Mouse (Mus musculus) ES-Bruce4 (cell line): ENCODE measurements around the gene Mtfr2.

Experiments
- CTCF ChIP-seq: IDR thresholded peaks from one replicate; pipeline ENCODE4 v1.8.1; 2011; ENCODE audit warnings: low read depth, low read length
- POLR2A ChIP-seq: IDR thresholded peaks from one replicate; pipeline ENCODE4 v1.8.1; 2011; ENCODE audit warnings: low read length; ENCODE audit not compliant: insufficient read depth

- TF ChIP-seq CTCF = peak; percentile 40
- no peak for TF ChIP-seq POLR2A
Measured at GRCm38 (mm10) chr10:20400406-20400805, 52.8 kb downstream of the Mtfr2 start.
